Mouse (Mus musculus) neural tube, embryonic 13.5 days (tissue): ENCODE results near the gene Srsf1. TPM values are rescaled to one million over a fixed set of nuclear protein-coding genes. Genes with fewer than 3 reads are reported as not detected.
"Not testable (repeated sequence)": the region's sequence is repeated elsewhere in the genome, so short reads cannot be mapped to it uniquely, and the experiment has no call there.

Source experiments
- ATAC-seq: fragments of 200-750 bp; cut with Nextera tagmentation; 2 replicates; pipeline ENCODE4 v1.8.0; 2017; ENCODE audit warnings: low read depth, mild to moderate bottlenecking, moderate TSS enrichment, moderate library complexity
- H3K27ac ChIP-seq: fragments of 300-500 bp; sonication (generic); replicated peaks from 2 replicates; pipeline ENCODE4 v1.5.1; 2015; ENCODE audit warnings: moderate library complexity, mild to moderate bottlenecking, inconsistent platforms
- H3K27me3 ChIP-seq: fragments of 300-500 bp; sonication (generic); 2 replicates; pipeline ENCODE4 v1.6.1; 2015; ENCODE audit warnings: mild to moderate bottlenecking, inconsistent platforms
- H3K36me3 ChIP-seq: fragments of 300-500 bp; sonication (generic); 2 replicates; pipeline ENCODE4 v1.6.1; 2015; ENCODE audit warnings: mild to moderate bottlenecking, inconsistent platforms
- H3K4me1 ChIP-seq: fragments of 300-500 bp; sonication (generic); replicated peaks from 2 replicates; pipeline ENCODE4 v1.6.1; 2015; ENCODE audit warnings: inconsistent platforms
- H3K4me2 ChIP-seq: fragments of 300-500 bp; sonication (generic); 2 replicates; pipeline ENCODE4 v1.6.1; 2015; ENCODE audit warnings: inconsistent platforms, mild to moderate bottlenecking, moderate library complexity
- H3K4me3 ChIP-seq: fragments of 300-500 bp; sonication (generic); 2 replicates; pipeline ENCODE4 v1.5.1; 2015; ENCODE audit warnings: mild to moderate bottlenecking, inconsistent platforms
- H3K9ac ChIP-seq: fragments of 300-500 bp; sonication (generic); 2 replicates; pipeline ENCODE4 v1.6.1; 2015; ENCODE audit warnings: moderate library complexity, mild to moderate bottlenecking, inconsistent platforms
- H3K9me3 ChIP-seq: fragments of 300-500 bp; sonication (generic); 2 replicates; pipeline ENCODE4 v1.6.1; 2016; ENCODE audit warnings: inconsistent platforms
- WGBS: fragments of 180-500 bp; shearing (Covaris S2); methylation state at CpG from one replicate; pipeline ENCODE4 v1.1.7; 2015; 5-methylcytosine and 5-hydroxymethylcytosine counted together
- polyA plus RNA-seq: library from polyadenylated mRNA; unstranded; fragments of >200 nt; fragmentation: Nextera tagmentation; extraction: Ambion mirVana; gene quantifications from 2 replicates; pipeline ENCODE4 v1.2.1, GENCODE M21; 2015

Gene Srsf1
- polyA plus RNA-seq, 1 experiment from 2014 or later, result 281 TPM

DNA sequence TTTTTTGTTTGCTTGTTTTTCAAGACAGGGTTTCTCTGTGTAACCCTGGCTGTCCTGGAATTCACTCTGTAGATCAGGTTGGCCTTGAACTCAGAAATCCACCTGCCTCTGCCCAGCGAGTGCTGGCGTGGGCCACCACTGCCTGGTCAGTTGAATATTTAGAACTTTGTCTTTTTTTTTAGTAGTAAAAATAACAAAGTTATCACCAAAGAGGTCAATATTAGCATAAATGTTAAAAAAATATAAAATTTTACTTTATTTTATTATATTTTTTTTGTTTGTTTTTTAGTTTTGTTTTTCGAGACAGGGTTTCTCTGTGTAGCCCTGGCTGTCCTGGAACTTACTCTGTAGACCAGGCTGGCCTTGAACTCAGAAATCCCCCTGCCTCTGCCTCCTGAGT, 2.0 kb upstream of the Srsf1 start:
- H3K9me3 ChIP-seq, H3K27me3 ChIP-seq, H3K4me3 ChIP-seq, H3K9ac ChIP-seq, ATAC-seq, H3K27ac ChIP-seq, H3K4me2 ChIP-seq: not testable (repeated sequence)
- WGBS, result 95% methylated on average over 3 of the region's 3 CpGs
- peaks cover 10% of the 10 kb centered on the region for H3K36me3 ChIP-seq
- peaks cover 27% of the 10 kb centered on the region for H3K4me1 ChIP-seq

GRCm38 (mm10) chr11:88045878-88046277, 1.3 kb upstream of the Srsf1 start:
- H3K4me3 ChIP-seq, result 0 out of 2 replicates have a peak overlapping the region, but pooled peaks have one; percentile 99
- H3K4me2 ChIP-seq, result peak overlapping the region; percentile 70
- peak overlapping the region; percentile 100; the same call in 1 of the 2 replicates for H3K9ac ChIP-seq
- H3K27me3 ChIP-seq, result no peaks in the 10 kb centered on the region
- H3K36me3 ChIP-seq, result peaks cover 17% of the 10 kb centered on the region
- H3K4me1 ChIP-seq, result peaks cover 33% of the 10 kb centered on the region
- no peak for ATAC-seq
- H3K27ac ChIP-seq, result no peak overlapping the region
- H3K9me3 ChIP-seq, result no peaks in the 10 kb centered on the region
- 88% methylated on average over 4 of the region's 4 CpGs for WGBS

GRCm38 (mm10) chr11:88046323-88046937, 743 bp upstream of the Srsf1 start:
- H3K9ac ChIP-seq, result peak overlapping the region; percentile 100
- peak overlapping the region; percentile 99 for H3K27ac ChIP-seq
- WGBS, result 63% methylated on average over 17 of the region's 17 CpGs
- H3K36me3 ChIP-seq, result peaks cover 20% of the 10 kb centered on the region
- ATAC-seq, result no peak
- H3K4me3 ChIP-seq, result peak overlapping the region; percentile 99
- peak overlapping the region; percentile 70 for H3K4me2 ChIP-seq
- no peaks in the 10 kb centered on the region for H3K27me3 ChIP-seq
- no peaks in the 10 kb centered on the region for H3K9me3 ChIP-seq
- H3K4me1 ChIP-seq, result peaks cover 36% of the 10 kb centered on the region

DNA sequence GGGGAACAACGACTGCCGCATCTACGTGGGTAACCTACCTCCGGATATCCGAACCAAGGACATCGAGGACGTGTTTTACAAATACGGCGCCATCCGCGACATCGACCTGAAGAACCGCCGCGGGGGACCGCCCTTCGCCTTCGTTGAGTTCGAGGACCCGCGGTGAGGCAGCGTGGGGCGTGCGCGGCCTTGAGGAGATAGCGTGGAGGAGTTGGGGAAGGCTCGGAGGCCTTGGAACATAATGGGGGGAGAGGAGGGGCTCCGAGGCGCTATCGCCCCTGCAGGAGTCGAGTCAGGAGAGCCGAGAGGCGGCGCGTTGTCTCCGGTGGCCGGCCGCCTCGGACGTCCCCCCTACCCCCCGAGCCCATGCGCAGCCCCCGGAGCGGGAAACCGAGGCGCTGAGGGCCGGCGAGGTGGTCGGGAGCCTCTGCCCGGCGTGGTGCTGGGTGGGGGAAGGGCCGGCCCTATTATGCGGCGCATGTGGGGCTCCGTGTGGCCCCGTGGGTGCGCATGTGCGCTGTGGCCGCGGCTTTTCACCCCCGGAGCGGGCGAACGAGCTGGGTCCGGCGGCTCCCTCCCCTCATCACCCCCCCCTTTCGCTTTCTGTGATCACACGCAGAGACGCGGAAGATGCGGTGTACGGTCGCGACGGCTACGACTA, 828 bp downstream of the Srsf1 start:
- peak overlapping the region; percentile 88 for H3K4me2 ChIP-seq
- WGBS, result under 1% methylated on average over 76 of the region's 76 CpGs
- no peaks in the 10 kb centered on the region for H3K9me3 ChIP-seq

DNA sequence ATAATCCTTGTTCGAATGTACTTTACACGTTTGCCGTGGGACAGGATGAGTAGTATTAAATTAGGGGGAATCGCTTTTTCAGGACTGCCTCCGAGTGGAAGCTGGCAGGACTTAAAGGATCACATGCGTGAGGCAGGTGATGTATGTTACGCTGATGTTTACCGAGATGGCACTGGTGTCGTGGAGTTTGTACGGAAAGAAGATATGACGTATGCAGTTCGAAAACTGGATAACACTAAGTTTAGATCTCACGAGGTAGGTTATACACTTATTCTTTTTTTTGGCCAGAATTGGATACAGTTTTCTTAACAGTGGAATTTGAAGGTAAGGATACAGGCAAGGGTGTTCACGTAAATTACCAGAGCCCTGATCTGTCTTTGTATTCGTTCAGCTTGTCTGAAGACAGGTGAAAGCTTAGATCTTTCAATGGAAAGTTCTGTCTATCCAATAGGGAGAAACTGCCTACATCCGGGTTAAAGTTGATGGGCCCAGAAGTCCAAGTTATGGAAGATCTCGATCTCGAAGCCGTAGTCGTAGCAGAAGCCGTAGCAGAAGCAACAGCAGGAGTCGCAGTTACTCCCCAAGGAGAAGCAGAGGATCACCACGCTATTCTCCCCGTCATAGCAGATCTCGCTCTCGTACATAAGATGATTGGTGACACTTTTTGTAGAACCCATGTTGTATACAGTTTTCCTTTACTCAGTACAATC, 1.9 kb downstream of the Srsf1 start:
- peak overlapping the region; percentile 99 for H3K4me3 ChIP-seq
- peaks cover 29% of the 10 kb centered on the region for H3K36me3 ChIP-seq
- H3K27me3 ChIP-seq, result no peaks in the 10 kb centered on the region
- peaks cover 51% of the 10 kb centered on the region for H3K4me1 ChIP-seq
- 22% methylated on average over 26 of the region's 26 CpGs for WGBS
- no peak for ATAC-seq
- peak overlapping the region; percentile 100 for H3K9ac ChIP-seq
- no peaks in the 10 kb centered on the region for H3K9me3 ChIP-seq
- H3K4me2 ChIP-seq, result peak overlapping the region; percentile 88
- H3K27ac ChIP-seq, result 0 out of 2 replicates have a peak overlapping the region, but pooled peaks have one; percentile 9

More for the DNA sequence above, 828 bp downstream of the Srsf1 start:
- H3K4me1 ChIP-seq, result peaks cover 47% of the 10 kb centered on the region
- H3K4me3 ChIP-seq, result peak overlapping the region; percentile 99
- H3K27me3 ChIP-seq, result no peaks in the 10 kb centered on the region
- peaks cover 25% of the 10 kb centered on the region for H3K36me3 ChIP-seq
- peak overlapping the region; percentile 100 for H3K9ac ChIP-seq
- peak; percentile 89 for ATAC-seq
- peak overlapping the region; percentile 99 for H3K27ac ChIP-seq

DNA sequence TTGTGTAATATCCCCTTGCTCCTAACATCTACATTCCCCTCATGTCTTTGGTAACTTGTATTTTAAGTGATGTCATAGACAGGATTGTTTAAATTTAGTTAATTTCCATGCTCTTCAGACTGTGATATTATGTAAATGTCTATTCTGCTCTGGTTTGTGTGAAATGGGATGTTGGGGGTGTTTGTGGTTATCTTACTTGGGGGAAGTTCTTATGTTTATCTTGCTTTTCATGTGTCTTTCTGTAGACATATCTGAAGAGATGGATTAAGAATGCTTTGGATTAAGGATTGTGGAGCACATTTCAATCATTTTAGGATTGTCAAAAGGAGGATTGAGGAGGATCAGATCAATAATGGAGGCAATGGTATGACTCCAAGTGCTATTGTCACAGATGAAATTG, 2.6 kb downstream of the Srsf1 start:
- Histone ChIP-seq H3K9me3 (no peaks in the 10 kb centered on the region), H3K36me3 (peaks cover 29% of the 10 kb centered on the region), H3K27me3 (no peaks in the 10 kb centered on the region), H3K27ac (no peak overlapping the region), H3K4me1 (peaks cover 51% of the 10 kb centered on the region), H3K9ac (peak overlapping the region; percentile 100; the same call in 1 of the 2 replicates), H3K4me3 (peak overlapping the region; percentile 99), H3K4me2 (peak overlapping the region; percentile 88)
- ATAC-seq, result no peak

DNA sequence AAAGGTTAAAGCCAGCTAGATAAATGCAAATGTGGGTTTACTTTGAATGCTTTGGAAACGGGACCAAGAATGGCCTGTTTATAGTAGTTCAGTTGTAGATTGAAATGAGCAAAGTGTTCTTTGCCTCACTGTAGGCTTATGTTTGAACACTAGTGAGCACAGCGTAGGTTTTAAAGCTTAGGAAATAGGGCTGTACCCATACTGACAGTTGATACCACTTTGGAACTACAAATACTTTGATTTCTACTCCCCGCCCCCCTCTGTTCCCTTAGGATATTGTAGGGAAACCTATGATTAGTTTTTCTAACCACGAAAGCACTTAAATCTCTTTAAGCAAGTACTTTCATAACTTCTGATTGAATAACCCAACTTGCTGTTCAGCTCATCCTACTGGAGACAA, 5.5 kb downstream of the Srsf1 start:
- no peaks in the 10 kb centered on the region for H3K27me3 ChIP-seq
- H3K36me3 ChIP-seq, result peaks cover 32% of the 10 kb centered on the region
- no peak overlapping the region for H3K4me2 ChIP-seq
- no peak overlapping the region for H3K9ac ChIP-seq
- H3K4me3 ChIP-seq, result no peak overlapping the region
- ATAC-seq, result no peak
- H3K27ac ChIP-seq, result no peak overlapping the region
- WGBS, result 84% methylated on average over 4 of the region's 4 CpGs
- no peaks in the 10 kb centered on the region for H3K9me3 ChIP-seq
- peaks cover 40% of the 10 kb centered on the region for H3K4me1 ChIP-seq

DNA sequence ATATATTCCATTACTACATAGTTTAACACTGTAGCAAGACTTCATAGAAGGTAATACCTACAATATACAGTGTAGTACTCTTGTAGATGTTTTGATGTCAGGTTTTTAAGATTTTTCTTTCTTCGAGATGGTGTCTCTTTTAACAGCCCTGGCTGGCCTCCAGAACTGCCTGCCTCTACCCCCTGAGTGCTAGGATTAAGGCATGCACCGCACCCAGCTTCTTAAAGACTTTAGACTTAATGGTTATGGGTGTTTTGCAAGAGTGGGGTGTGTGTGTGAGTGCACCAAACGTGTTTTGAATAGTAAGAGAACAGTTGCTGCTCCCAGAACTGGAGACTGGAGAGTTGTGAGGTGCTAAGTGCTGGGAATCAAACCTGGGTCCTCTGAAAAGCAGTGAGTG, 6.6 kb downstream of the Srsf1 start:
- 63% methylated on average over 3 of the region's 3 CpGs for WGBS
- Histone ChIP-seq H3K27me3 (no peaks in the 10 kb centered on the region), H3K27ac (no peak overlapping the region), H3K9me3 (no peaks in the 10 kb centered on the region), H3K4me1 (peaks cover 38% of the 10 kb centered on the region), H3K4me3 (no peak overlapping the region), H3K36me3 (peaks cover 32% of the 10 kb centered on the region), H3K4me2 (no peak overlapping the region), H3K9ac (no peak overlapping the region)
- no peak for ATAC-seq

DNA sequence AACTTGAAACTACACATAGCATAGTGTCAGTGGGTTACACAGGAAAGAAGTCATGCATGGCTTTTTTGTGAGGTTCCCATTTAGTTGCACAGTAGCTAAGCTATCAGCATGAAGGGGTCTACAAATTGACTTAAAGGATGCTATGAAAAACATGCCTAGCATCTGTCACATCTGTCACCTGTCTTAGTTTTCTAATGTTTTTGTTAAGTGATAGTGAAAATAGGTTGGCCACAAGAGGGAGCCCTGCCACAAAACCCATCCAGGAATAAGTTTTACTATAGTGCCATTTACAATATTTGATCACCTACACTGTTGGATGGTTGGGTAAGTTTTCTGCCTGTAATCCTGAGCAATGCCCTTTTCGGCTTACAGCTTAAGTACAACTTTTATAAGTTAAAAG, 7.4 kb downstream of the Srsf1 start:
- Histone ChIP-seq H3K27me3 (no peaks in the 10 kb centered on the region), H3K9ac (no peak overlapping the region), H3K9me3 (no peaks in the 10 kb centered on the region), H3K4me3 (no peak overlapping the region), H3K4me1 (peaks cover 31% of the 10 kb centered on the region), H3K4me2 (no peak overlapping the region), H3K36me3 (peaks cover 27% of the 10 kb centered on the region), H3K27ac (no peak overlapping the region)
- ATAC-seq, result no peak
- WGBS, result 82% methylated on average over 1 of the region's 1 CpGs

DNA sequence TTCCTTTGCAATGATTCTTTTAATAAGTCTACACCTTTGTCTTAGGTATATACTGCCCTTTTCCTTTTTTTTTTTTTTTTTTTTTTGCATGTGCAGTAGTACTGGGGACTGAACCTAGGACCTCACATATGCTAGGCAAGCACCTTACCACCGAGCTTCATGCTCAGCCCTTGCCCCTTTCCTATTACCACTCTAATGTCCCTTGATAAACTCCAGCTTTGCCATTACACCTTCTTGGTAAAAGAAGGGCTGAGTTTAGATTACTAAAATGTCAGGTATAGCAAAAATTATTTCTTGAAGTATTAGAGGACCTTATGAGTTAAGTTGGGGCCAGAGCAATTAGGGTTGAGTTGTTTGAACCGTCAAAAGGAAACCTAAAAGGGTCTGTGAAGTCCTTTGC, 8.6 kb downstream of the Srsf1 start:
- H3K27me3 ChIP-seq, result no peaks in the 10 kb centered on the region
- H3K27ac ChIP-seq, result no peak overlapping the region
- no peaks in the 10 kb centered on the region for H3K9me3 ChIP-seq
- H3K4me1 ChIP-seq, result peaks cover 20% of the 10 kb centered on the region
- ATAC-seq, result no peak
- H3K9ac ChIP-seq, result no peak overlapping the region
- H3K4me3 ChIP-seq, result no peak overlapping the region
- H3K36me3 ChIP-seq, result peaks cover 16% of the 10 kb centered on the region
- H3K4me2 ChIP-seq, result no peak overlapping the region
- WGBS, result 85% methylated on average over 2 of the region's 2 CpGs

- WGBS, result 79% methylated on average over 2 of the region's 2 CpGs
Observed at GRCm38 (mm10) chr11:88057788-88058187, 10.6 kb downstream of the Srsf1 start.

DNA sequence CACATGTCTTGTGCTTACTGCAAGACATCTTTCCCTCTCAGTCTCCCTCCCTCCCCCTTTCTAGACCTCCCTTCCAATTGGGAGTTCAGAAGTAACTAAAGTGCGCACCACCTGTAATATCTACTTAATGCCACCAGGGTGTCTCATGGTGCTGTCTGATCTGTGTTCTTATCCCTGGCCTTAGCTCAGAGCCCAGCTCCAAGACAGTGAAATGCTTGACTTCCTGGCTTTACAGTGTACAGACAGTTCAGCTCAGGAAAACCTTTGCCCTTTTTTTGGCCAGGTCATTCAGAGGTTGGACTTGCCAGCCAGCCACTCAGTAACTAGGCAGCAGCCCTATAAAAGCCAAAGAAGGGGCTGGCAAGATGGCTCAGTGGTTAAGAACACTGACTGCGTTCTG, 12.0 kb downstream of the Srsf1 start:
- no peak overlapping the region for H3K27ac ChIP-seq
- 0 out of 2 replicates have a peak, but pooled peaks cover 3% of the 10 kb centered on the region for H3K36me3 ChIP-seq
- ATAC-seq, result peak; percentile 79
- H3K4me2 ChIP-seq, result no peak overlapping the region
- H3K27me3 ChIP-seq, result no peaks in the 10 kb centered on the region
- H3K4me1 ChIP-seq, result no peaks in the 10 kb centered on the region
- no peak overlapping the region for H3K9ac ChIP-seq
- no peak overlapping the region for H3K4me3 ChIP-seq
- H3K9me3 ChIP-seq, result no peaks in the 10 kb centered on the region
- 47% methylated on average over 2 of the region's 2 CpGs for WGBS

More at GRCm38 (mm10) chr11:88057788-88058187, 10.6 kb downstream of the Srsf1 start:
- Histone ChIP-seq H3K27me3 (no peaks in the 10 kb centered on the region), H3K4me2 (no peak overlapping the region), H3K9me3 (no peaks in the 10 kb centered on the region), H3K4me3 (no peak overlapping the region), H3K9ac (no peak overlapping the region), H3K36me3 (peaks cover 7% of the 10 kb centered on the region), H3K4me1 (peaks cover 7% of the 10 kb centered on the region; the same call in 1 of the 2 replicates), H3K27ac (no peak overlapping the region)
- no peak for ATAC-seq
